Mouse (Mus musculus) olfactory bulb, adult 2 months (tissue): ENCODE results near the gene 4931406C07Rik. TPM values are rescaled to one million over a fixed set of nuclear protein-coding genes. Genes with fewer than 3 reads are reported as not detected.
"Not testable (repeated sequence)": the region's sequence is repeated elsewhere in the genome, so short reads cannot be mapped to it uniquely, and the experiment has no call there.

ENCODE experiments used
- H3K27ac ChIP-seq: fragments of 200-500 bp; 2 replicates; pipeline ENCODE4 v1.5.1; 2012; ENCODE audit warnings: low read depth, low read length; ENCODE audit not compliant: insufficient read depth
- H3K4me1 ChIP-seq: fragments of 200-500 bp; 2 replicates; pipeline ENCODE4 v1.6.1; 2012; ENCODE audit warnings: low read length; ENCODE audit not compliant: control insufficient read depth, insufficient read depth
- H3K4me3 ChIP-seq: fragments of 200-500 bp; 2 replicates; pipeline ENCODE4 v1.5.1; 2012; ENCODE audit warnings: mild to moderate bottlenecking, low read depth, low read length, moderate library complexity; ENCODE audit not compliant: insufficient read depth
- CTCF ChIP-seq: fragments of 200-500 bp; IDR thresholded peaks from 2 replicates; pipeline ENCODE4 v1.5.1; 2012; ENCODE audit warnings: low read depth, mild to moderate bottlenecking, low read length, moderate library complexity; ENCODE audit not compliant: insufficient read depth
- POLR2A ChIP-seq: fragments of 200-500 bp; IDR thresholded peaks from 2 replicates; pipeline ENCODE4 v1.6.1; 2012; ENCODE audit warnings: mild to moderate bottlenecking, low read depth, low read length, moderate library complexity; ENCODE audit not compliant: insufficient read depth
- WGBS: fragments of 180-500 bp; shearing (Covaris S2); methylation state at CpG from one replicate; pipeline ENCODE4 v1.1.7; 2018; 5-methylcytosine and 5-hydroxymethylcytosine counted together
- polyA plus RNA-seq: library from polyadenylated mRNA; stranded (reverse); fragments of >200 nt; gene quantifications from 2 replicates; pipeline ENCODE4 v1.2.4, GENCODE M21; 2012; ENCODE audit warnings: low replicate concordance; ENCODE audit not compliant: missing spikeins, insufficient read depth, insufficient read length

4931406C07Rik gene
- polyA plus RNA-seq, 1 experiment, result not detected

GRCm38 (mm10) chr9:15310179-15310578 is 3.9 kb upstream of the 4931406C07Rik start:
- TF ChIP-seq CTCF, result no peak
- TF ChIP-seq POLR2A, result no peak
- no peak overlapping the region for H3K4me3 ChIP-seq
- H3K4me1 ChIP-seq, result peaks cover 2% of the 10 kb centered on the region
- no peak overlapping the region for H3K27ac ChIP-seq
- WGBS, result 96% methylated on average over 1 of the region's 1 CpGs

GRCm38 (mm10) chr9:15309425-15309824 is 3.2 kb upstream of the 4931406C07Rik start:
- WGBS, result 62% methylated on average over 4 of the region's 4 CpGs

GRCm38 (mm10) chr9:15308254-15308653 is 2.0 kb upstream of the 4931406C07Rik start:
- WGBS, result 55% methylated on average over 2 of the region's 2 CpGs
- no peak for TF ChIP-seq POLR2A
- no peak for TF ChIP-seq CTCF
- Histone ChIP-seq H3K4me1 (peaks cover 2% of the 10 kb centered on the region), H3K4me3 (no peak overlapping the region), H3K27ac (no peak overlapping the region)

More at GRCm38 (mm10) chr9:15309425-15309824, 3.2 kb upstream of the 4931406C07Rik start:
- no peak for TF ChIP-seq CTCF
- Histone ChIP-seq H3K4me1 (peaks cover 2% of the 10 kb centered on the region), H3K4me3 (no peak overlapping the region), H3K27ac (no peak overlapping the region)

GRCm38 (mm10) chr9:15307257-15307656 is 1.0 kb upstream of the 4931406C07Rik start:
- TF ChIP-seq CTCF, result no peak
- no peak for TF ChIP-seq POLR2A
- 7% methylated on average over 6 of the region's 6 CpGs for WGBS

GRCm38 (mm10) chr9:15305503-15306397 is 498 bp downstream of the 4931406C07Rik start, which contains the start of gene Taf1d:
Gene Taf1d (plus strand): TSS chr9:15306214.
- WGBS, result 11% methylated on average over 45 of the region's 45 CpGs
- H3K27ac ChIP-seq, result no peak within 1 kb of the TSS
- peaks cover 6% of the 10 kb centered on the region for H3K4me1 ChIP-seq
- H3K4me3 ChIP-seq, result peak within 1 kb of the TSS; percentile 55
- peak; percentile 94 for TF ChIP-seq POLR2A
- no peak for TF ChIP-seq CTCF

More at GRCm38 (mm10) chr9:15307257-15307656, 1.0 kb upstream of the 4931406C07Rik start:
- Histone ChIP-seq H3K4me3 (peak overlapping the region; percentile 35), H3K27ac (no peak overlapping the region), H3K4me1 (peaks cover 2% of the 10 kb centered on the region)

GRCm38 (mm10) chr9:15302881-15303280 is 3.4 kb downstream of the 4931406C07Rik start:
- Histone ChIP-seq H3K4me3 (no peak overlapping the region), H3K27ac (no peak overlapping the region), H3K4me1 (peaks cover 6% of the 10 kb centered on the region)
- TF ChIP-seq POLR2A, result no peak
- TF ChIP-seq CTCF, result no peak
- 73% methylated on average over 2 of the region's 2 CpGs for WGBS

- H3K4me1 ChIP-seq, H3K27ac ChIP-seq, H3K4me3 ChIP-seq: not testable (repeated sequence)
- 77% methylated on average over 6 of the region's 6 CpGs for WGBS
Measured at GRCm38 (mm10) chr9:15302006-15302405, 4.2 kb downstream of the 4931406C07Rik start.

GRCm38 (mm10) chr9:15301399-15301798 is 4.8 kb downstream of the 4931406C07Rik start:
- Histone ChIP-seq H3K27ac (peak overlapping the region; percentile 17; the same call in 1 of the 2 replicates), H3K4me3 (no peak overlapping the region), H3K4me1 (peaks cover 6% of the 10 kb centered on the region)
- no peak for TF ChIP-seq CTCF
- TF ChIP-seq POLR2A, result no peak
- WGBS, result 34% methylated on average over 6 of the region's 6 CpGs

- no peak overlapping the region for H3K4me3 ChIP-seq
- TF ChIP-seq POLR2A, result no peak
- no peak for TF ChIP-seq CTCF
- 83% methylated on average over 5 of the region's 5 CpGs for WGBS
- H3K4me1 ChIP-seq, result peaks cover 4% of the 10 kb centered on the region; the same call in 1 of the 2 replicates
- H3K27ac ChIP-seq, result no peak overlapping the region
Measured at GRCm38 (mm10) chr9:15300056-15300455, 6.2 kb downstream of the 4931406C07Rik start.

- WGBS, result 71% methylated on average over 2 of the region's 2 CpGs
- peaks cover 4% of the 10 kb centered on the region; the same call in 1 of the 2 replicates for H3K4me1 ChIP-seq
- H3K4me3 ChIP-seq, result no peak overlapping the region
- no peak for TF ChIP-seq CTCF
- TF ChIP-seq POLR2A, result no peak
- no peak overlapping the region for H3K27ac ChIP-seq
Measured at GRCm38 (mm10) chr9:15298451-15298850, 7.8 kb downstream of the 4931406C07Rik start.
